Mouse (Mus musculus): ENCODE data around the gene Dscam.

GRCm38 (mm10) chr16:96651444-96651843 lies 519.1 kb downstream of the Dscam start:
- no peak for TF ChIP-seq CTCF (IDR thresholded peaks at IDR 0.05; ENCODE audit: extremely low read depth, insufficient read depth, insufficient read length, insufficient replicate concordance)
- no peak for TF ChIP-seq POLR2A (IDR thresholded peaks at IDR 0.05; ENCODE audit: low read depth, low read length)
